Mouse (Mus musculus) MEL (cell line): ENCODE data around the gene Napsa. TPM values are rescaled to one million over a fixed set of nuclear protein-coding genes. Genes with fewer than 3 reads are reported as not detected.

ENCODE experiments used
- DNase-seq: peaks from one replicate; pipeline ENCODE4 v3.0.0; 2011; ENCODE audit warnings: low read depth, low spot score
- H3K27ac ChIP-seq: 2 replicates; pipeline ENCODE4 v1.5.1; 2012; ENCODE audit warnings: low read depth, mild to moderate bottlenecking, control low read depth, low read length, moderate library complexity; ENCODE audit not compliant: control insufficient read depth
- H3K27me3 ChIP-seq, 2 experiments: fragments of 150-350 bp in 1 of 2; sonication (generic) in 1 of 2; 2 replicates each; pipeline ENCODE4 v1.6.1; 2012; ENCODE audit warnings: low read length in 2 of 2, mild to moderate bottlenecking in 2 of 2, improper control_type of control experiment in 1 of 2, moderate library complexity in 1 of 2; ENCODE audit not compliant: insufficient read depth in 2 of 2, control insufficient read depth in 1 of 2
- H3K36me3 ChIP-seq, 2 experiments: 2 replicates each; pipeline ENCODE4 v1.6.1; 2012 to 2014; ENCODE audit warnings: low read length in 2 of 2, improper control_type of control experiment in 1 of 2, inconsistent platforms in 1 of 2, mild to moderate bottlenecking in 1 of 2; ENCODE audit not compliant: insufficient read depth in 2 of 2, control insufficient read depth in 1 of 2
- H3K4me1 ChIP-seq, 2 experiments: fragments of 150-350 bp in 1 of 2; sonication (generic) in 1 of 2; 2 replicates each; pipeline ENCODE4 v1.6.1; 2012; ENCODE audit warnings: low read length in 2 of 2, improper control_type of control experiment in 1 of 2, mild to moderate bottlenecking in 1 of 2; ENCODE audit not compliant: insufficient read depth in 2 of 2, control insufficient read depth in 1 of 2
- H3K4me3 ChIP-seq, 2 experiments: fragments of 150-350 bp in 1 of 2; sonication (generic) in 1 of 2; 2 replicates each; pipeline ENCODE4 v1.5.1; 2012; ENCODE audit warnings: low read depth in 2 of 2, low read length in 2 of 2, mild to moderate bottlenecking in 2 of 2, moderate library complexity in 2 of 2, control low read depth in 1 of 2, improper control_type of control experiment in 1 of 2; ENCODE audit not compliant: control insufficient read depth in 1 of 2, insufficient read depth in 1 of 2
- H3K79me2 ChIP-seq: 2 replicates; pipeline ENCODE4 v1.6.1; 2012; ENCODE audit warnings: mild to moderate bottlenecking, low read length, moderate library complexity; ENCODE audit not compliant: control insufficient read depth, poor library complexity, insufficient read depth
- H3K9ac ChIP-seq: 2 replicates; pipeline ENCODE4 v1.6.1; 2012; ENCODE audit warnings: low read depth, mild to moderate bottlenecking, control low read depth, low read length, moderate library complexity; ENCODE audit not compliant: control insufficient read depth, poor library complexity, severe bottlenecking
- H3K9me3 ChIP-seq: fragments of 150-350 bp; sonication (generic); replicated peaks from 2 replicates; pipeline ENCODE4 v1.6.1; 2012; ENCODE audit warnings: mild to moderate bottlenecking, low read length, improper control_type of control experiment, moderate library complexity; ENCODE audit not compliant: insufficient read depth
- BHLHE40 ChIP-seq: IDR thresholded peaks from 2 replicates; pipeline ENCODE4 v1.6.1; 2012; ENCODE audit warnings: low read depth, mild to moderate bottlenecking, inconsistent platforms, low read length, improper control_type of control experiment, borderline replicate concordance
- CHD1 ChIP-seq: IDR thresholded peaks from 2 replicates; pipeline ENCODE4 v1.6.1; 2012; ENCODE audit warnings: low read depth, mild to moderate bottlenecking, inconsistent platforms, low read length, improper control_type of control experiment
- CTCF ChIP-seq, 3 experiments: IDR thresholded peaks in 2 of 3; conservative IDR thresholded peaks in 1 of 3; 2 replicates each; pipeline ENCODE4 v1.5.1; 2011 to 2012; ENCODE audit warnings: low read length in 3 of 3, low read depth in 2 of 3, mild to moderate bottlenecking in 2 of 3, improper control_type of control experiment in 1 of 3, inconsistent platforms in 1 of 3, mixed read lengths in 1 of 3, moderate library complexity in 1 of 3; ENCODE audit not compliant: control insufficient read depth in 1 of 3, insufficient read depth in 1 of 3, poor library complexity in 1 of 3, severe bottlenecking in 1 of 3
- E2F4 ChIP-seq: IDR thresholded peaks from 2 replicates; pipeline ENCODE4 v1.6.1; 2011; ENCODE audit warnings: low read depth, low read length, improper control_type of control experiment, borderline replicate concordance
- ELF1 ChIP-seq: IDR thresholded peaks from 2 replicates; pipeline ENCODE4 v1.6.1; 2014; ENCODE audit warnings: low read depth, mild to moderate bottlenecking, inconsistent platforms, low read length, improper control_type of control experiment, moderate library complexity
- EP300 ChIP-seq, 2 experiments: IDR thresholded peaks; 2 replicates each; pipeline ENCODE4 v1.6.1; 2011; ENCODE audit warnings: improper control_type of control experiment in 2 of 2, low read length in 2 of 2, low read depth in 1 of 2, mild to moderate bottlenecking in 1 of 2
- HCFC1 ChIP-seq: IDR thresholded peaks from 2 replicates; pipeline ENCODE4 v1.6.1; 2012; ENCODE audit warnings: low read depth, mild to moderate bottlenecking, inconsistent platforms, low read length, improper control_type of control experiment, moderate library complexity
- JUND ChIP-seq: IDR thresholded peaks from 2 replicates; pipeline ENCODE4 v1.6.1; 2011; ENCODE audit warnings: low read depth, mild to moderate bottlenecking, improper control_type of control experiment, low read length
- KAT2A ChIP-seq: conservative IDR thresholded peaks from 2 replicates; pipeline ENCODE4 v1.6.1; 2012; ENCODE audit warnings: low read depth, low read length, improper control_type of control experiment, inconsistent platforms
- MAFK ChIP-seq: IDR thresholded peaks from 2 replicates; pipeline ENCODE4 v1.6.1; 2011; ENCODE audit warnings: low read depth, mild to moderate bottlenecking, low read length, improper control_type of control experiment, borderline replicate concordance
- MAZ ChIP-seq: IDR thresholded peaks from 2 replicates; pipeline ENCODE4 v1.6.1; 2012; ENCODE audit warnings: low read depth, mild to moderate bottlenecking, inconsistent platforms, low read length, improper control_type of control experiment
- MEF2A ChIP-seq: IDR thresholded peaks from 2 replicates; pipeline ENCODE4 v1.6.1; 2014; ENCODE audit warnings: low read depth, mild to moderate bottlenecking, inconsistent platforms, low read length, improper control_type of control experiment; ENCODE audit not compliant: poor library complexity, insufficient replicate concordance, severe bottlenecking; ENCODE audit errors: extremely low read depth
- MYB ChIP-seq: IDR thresholded peaks from 2 replicates; pipeline ENCODE4 v1.6.1; 2011; ENCODE audit warnings: mild to moderate bottlenecking, low read depth, low read length, improper control_type of control experiment
- NELFE ChIP-seq: IDR thresholded peaks from 2 replicates; pipeline ENCODE4 v1.6.1; 2011; ENCODE audit warnings: low read depth, low read length, improper control_type of control experiment
- NRF1 ChIP-seq: IDR thresholded peaks from 2 replicates; pipeline ENCODE4 v1.6.1; 2014; ENCODE audit warnings: low read depth, mild to moderate bottlenecking, inconsistent platforms, low read length, improper control_type of control experiment, moderate library complexity; ENCODE audit not compliant: poor library complexity, insufficient read depth, severe bottlenecking
- POLR2AphosphoS2 ChIP-seq: IDR thresholded peaks from 2 replicates; pipeline ENCODE4 v1.6.1; 2011; ENCODE audit warnings: low read length, improper control_type of control experiment
- RCOR1 ChIP-seq: IDR thresholded peaks from 2 replicates; pipeline ENCODE4 v1.6.1; 2012; ENCODE audit warnings: low read depth, mild to moderate bottlenecking, inconsistent platforms, low read length, improper control_type of control experiment
- SIN3A ChIP-seq: IDR thresholded peaks from 2 replicates; pipeline ENCODE4 v1.6.1; 2012; ENCODE audit warnings: low read length, improper control_type of control experiment, inconsistent platforms
- SMC3 ChIP-seq: IDR thresholded peaks from 2 replicates; pipeline ENCODE4 v1.6.1; 2011; ENCODE audit warnings: low read depth, low read length, improper control_type of control experiment
- TAL1 ChIP-seq: IDR thresholded peaks from 2 replicates; pipeline ENCODE4 v1.6.1; 2012; ENCODE audit warnings: mild to moderate bottlenecking, inconsistent platforms, low read length, moderate library complexity, mixed read lengths
- TCF12 ChIP-seq: IDR thresholded peaks from 2 replicates; pipeline ENCODE4 v1.6.1; 2014; ENCODE audit warnings: low read depth, mild to moderate bottlenecking, inconsistent platforms, low read length, improper control_type of control experiment, moderate library complexity
- ZMIZ1 ChIP-seq: IDR thresholded peaks from 2 replicates; pipeline ENCODE4 v1.6.1; 2012; ENCODE audit warnings: low read depth, mild to moderate bottlenecking, inconsistent platforms, low read length, improper control_type of control experiment, moderate library complexity
- ZNF384 ChIP-seq: IDR thresholded peaks from 2 replicates; pipeline ENCODE4 v1.6.1; 2012; ENCODE audit warnings: low read depth, mild to moderate bottlenecking, inconsistent platforms, low read length, improper control_type of control experiment
- polyA plus RNA-seq, 2 experiments: library from polyadenylated mRNA; stranded (reverse) in 1 of 2; unstranded in 1 of 2; fragments of >175 nt in 1 of 2; fragments of >200 nt in 1 of 2; gene quantifications; 2 replicates each; pipeline versions ENCODE4 v1.2.1 to v1.2.4; 2012; ENCODE audit warnings: low replicate concordance in 2 of 2, low read depth in 1 of 2; ENCODE audit not compliant: insufficient read length in 2 of 2, insufficient read depth in 1 of 2, missing spikeins in 1 of 2
- total RNA-seq: library from RNA; depleted of rRNA; stranded (reverse); fragments of 300-350 nt; gene quantifications from 2 replicates; pipeline ENCODE4 v1.2.3, GENCODE M21; 2012

The Napsa gene
- total and polyA plus RNA-seq, 3 experiments = 0.33 TPM; not detected in 2

- Histone ChIP-seq H3K27ac (no peak overlapping the region), H3K36me3 (no peaks in the 10 kb centered on the region), H3K9me3 (no peaks in the 10 kb centered on the region), H3K9ac (no peak overlapping the region), H3K27me3 (no peaks in the 10 kb centered on the region), H3K79me2 (no peaks in the 10 kb centered on the region), H3K4me3 (no peak overlapping the region), H3K4me1 (no peaks in the 10 kb centered on the region)
- DNase-seq = no peak
- TF ChIP-seq CHD1 (no peak), MAFK (no peak), MEF2A (no peak), ELF1 (no peak), HCFC1 (no peak), KAT2A (no peak), TAL1 (no peak), POLR2AphosphoS2 (no peak), MAZ (no peak), NRF1 (no peak), NELFE (no peak), BHLHE40 (no peak), CTCF (IDR thresholded peaks at IDR 0.05 in 2 of 3, conservative IDR thresholded peaks at IDR 0.05 in 1 of 3; ENCODE audit: control insufficient read depth in 1 of 3, insufficient read depth in 1 of 3, low read depth in 2 of 3, low read length in 3 of 3, poor library complexity in 1 of 3, severe bottlenecking in 1 of 3) (no peak), JUND (no peak)
Measured at GRCm38 (mm10) chr7:44601646-44602045, 29.5 kb downstream of the Napsa start.

- no peaks in the 10 kb centered on the region for H3K27me3 ChIP-seq
- H3K27ac ChIP-seq = no peak overlapping the region
- no peak overlapping the region for H3K9ac ChIP-seq
- no peaks in the 10 kb centered on the region for H3K79me2 ChIP-seq
- no peak for TF ChIP-seq ZNF384
- TF ChIP-seq SMC3 = no peak
- no peak for TF ChIP-seq MAZ
- TF ChIP-seq E2F4 = no peak
- no peak for TF ChIP-seq BHLHE40
- no peak for TF ChIP-seq RCOR1
- TF ChIP-seq TCF12 = no peak
- no peak for TF ChIP-seq TAL1
- TF ChIP-seq ZMIZ1 = no peak
- no peak for TF ChIP-seq CTCF (IDR thresholded peaks at IDR 0.05 in 2 of 3, conservative IDR thresholded peaks at IDR 0.05 in 1 of 3; ENCODE audit: control insufficient read depth in 1 of 3, insufficient read depth in 1 of 3, low read depth in 2 of 3, low read length in 3 of 3, poor library complexity in 1 of 3, severe bottlenecking in 1 of 3)
- no peak for TF ChIP-seq SIN3A
- TF ChIP-seq JUND = no peak
- no peak for TF ChIP-seq MYB
- no peak for TF ChIP-seq MEF2A
- no peak for TF ChIP-seq EP300 (IDR thresholded peaks at IDR 0.05; ENCODE audit: low read depth in 1 of 2, low read length in 2 of 2)
- H3K4me1 ChIP-seq = no peaks in the 10 kb centered on the region
- no peak overlapping the region for H3K4me3 ChIP-seq
- no peaks in the 10 kb centered on the region for H3K9me3 ChIP-seq
- DNase-seq = no peak
- no peaks in the 10 kb centered on the region for H3K36me3 ChIP-seq
Measured at GRCm38 (mm10) chr7:44602443-44602842, 30.3 kb downstream of the Napsa start.
